Mouse (Mus musculus) forebrain, embryonic 13.5 days (tissue): ENCODE data around the gene Zbed5. TPM values are rescaled to one million over a fixed set of nuclear protein-coding genes. Genes with fewer than 3 reads are reported as not detected.

ENCODE experiments used
- ATAC-seq: fragments of 200-750 bp; cut with Nextera tagmentation; 2 replicates; pipeline ENCODE4 v1.8.0; 2017
- H3K27ac ChIP-seq: fragments of 300-500 bp; sonication (generic); 2 replicates; pipeline ENCODE4 v1.5.1; 2015; ENCODE audit warnings: inconsistent platforms, mild to moderate bottlenecking, moderate library complexity
- H3K27me3 ChIP-seq: fragments of 300-500 bp; sonication (generic); 2 replicates; pipeline ENCODE4 v1.6.1; 2015; ENCODE audit warnings: mild to moderate bottlenecking, inconsistent platforms
- H3K36me3 ChIP-seq: fragments of 300-500 bp; sonication (generic); 2 replicates; pipeline ENCODE4 v1.6.1; 2015; ENCODE audit warnings: mild to moderate bottlenecking, inconsistent platforms; ENCODE audit not compliant: poor library complexity, severe bottlenecking
- H3K4me1 ChIP-seq: fragments of 300-500 bp; sonication (generic); 2 replicates; pipeline ENCODE4 v1.6.1; 2015; ENCODE audit warnings: inconsistent platforms
- H3K4me2 ChIP-seq: fragments of 300-500 bp; sonication (generic); 2 replicates; pipeline ENCODE4 v1.6.1; 2015; ENCODE audit warnings: inconsistent platforms, mild to moderate bottlenecking, moderate library complexity
- H3K4me3 ChIP-seq: fragments of 300-500 bp; sonication (generic); 2 replicates; pipeline ENCODE4 v1.5.1; 2015; ENCODE audit warnings: mild to moderate bottlenecking, inconsistent platforms
- H3K9ac ChIP-seq: fragments of 300-500 bp; sonication (generic); 2 replicates; pipeline ENCODE4 v1.6.1; 2015; ENCODE audit warnings: mild to moderate bottlenecking, inconsistent platforms
- H3K9me3 ChIP-seq: fragments of 300-500 bp; sonication (generic); replicated peaks from 2 replicates; pipeline ENCODE4 v1.6.1; 2016; ENCODE audit warnings: inconsistent platforms
- WGBS: fragments of 180-500 bp; shearing (Covaris S2); methylation state at CpG from one replicate; pipeline ENCODE4 v1.1.7; 2015; 5-methylcytosine and 5-hydroxymethylcytosine counted together
- polyA plus RNA-seq: library from polyadenylated mRNA; unstranded; fragments of >200 nt; fragmentation: Nextera tagmentation; extraction: Ambion mirVana; gene quantifications from 2 replicates; pipeline ENCODE4 v1.2.1, GENCODE M21; 2015

The Zbed5 gene
- polyA plus RNA-seq, result 9.6 and 10.5 TPM in 2 replicates

GRCm38 (mm10) chr5:129895198-129896088 lies at the start of gene Zbed5:
Gene Zbed5 (plus strand): TSS chr5:129895723.
- peaks cover 8% of the 10 kb centered on the region; the same call in 1 of the 2 replicates for H3K4me1 ChIP-seq
- H3K9me3 ChIP-seq, result no peaks in the 10 kb centered on the region
- no peak within 1 kb of the TSS for H3K27ac ChIP-seq

DNA sequence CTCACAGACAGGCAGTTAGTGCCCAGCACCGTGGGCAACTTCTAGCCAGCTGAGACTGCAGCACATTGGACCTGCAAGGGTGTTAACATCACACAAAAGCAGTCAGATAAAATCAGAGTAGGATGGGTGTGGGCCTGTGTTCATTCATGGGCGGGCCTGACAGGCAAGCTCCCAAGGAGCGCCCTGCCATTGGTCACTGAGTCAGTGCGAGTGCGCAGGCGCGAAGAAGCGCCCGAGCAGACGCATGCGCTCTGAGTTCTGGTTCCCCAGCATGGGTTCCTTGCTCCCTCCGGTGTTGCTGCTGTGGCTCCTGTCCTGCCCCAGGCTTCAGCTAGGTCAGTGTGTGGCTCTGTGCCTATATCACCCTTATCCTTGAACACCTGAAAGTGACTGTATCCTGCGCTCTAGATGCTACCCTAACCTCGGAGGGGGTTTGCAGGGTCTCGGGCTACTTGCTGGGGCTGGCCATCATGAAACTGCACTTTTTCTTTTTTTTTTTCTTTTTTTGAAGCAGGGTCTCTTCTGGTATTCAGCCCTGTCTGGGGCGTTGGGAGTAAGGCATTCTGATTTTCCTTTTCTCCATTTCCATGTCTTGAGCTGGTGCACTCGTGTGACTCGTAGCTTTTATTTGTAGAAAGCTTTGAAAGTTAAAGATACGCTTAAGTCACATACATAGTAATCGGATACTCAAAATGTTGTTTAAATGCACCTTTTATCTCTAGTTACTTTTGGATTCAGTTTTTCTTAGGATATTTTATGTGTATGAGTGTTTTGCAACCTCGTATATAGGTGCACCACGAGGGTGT lies 48.6 kb upstream of the Zbed5 start, which contains the start of gene Sumf2:
Sumf2 (plus strand) TSS at position 235 of the 806 bp plus-strand sequence.
- Histone ChIP-seq H3K4me2 (peak within 1 kb of the TSS; percentile 71), H3K36me3 (peaks cover 30% of the 10 kb centered on the region), H3K4me1 (peaks cover 15% of the 10 kb centered on the region), H3K27me3 (no peaks in the 10 kb centered on the region), H3K4me3 (peak within 1 kb of the TSS; percentile 73), H3K27ac (peak within 1 kb of the TSS; percentile 79), H3K9ac (peak within 1 kb of the TSS; percentile 81), H3K9me3 (no peaks in the 10 kb centered on the region)
- 16% methylated on average over 22 of the region's 22 CpGs for WGBS
- peak; percentile 98 for ATAC-seq

More at GRCm38 (mm10) chr5:129895198-129896088, at the start of gene Zbed5:
- H3K9ac ChIP-seq, result peak within 1 kb of the TSS; percentile 71
- H3K4me2 ChIP-seq, result peak within 1 kb of the TSS; percentile 77
- 0 out of 2 replicates have a peak, but pooled peaks cover 4% of the 10 kb centered on the region for H3K27me3 ChIP-seq
- H3K4me3 ChIP-seq, result peak within 1 kb of the TSS; percentile 57
- no peaks in the 10 kb centered on the region for H3K36me3 ChIP-seq
- 3% methylated on average over 44 of the region's 44 CpGs for WGBS
- peak; percentile 100 for ATAC-seq

GRCm38 (mm10) chr5:129847558-129847820 lies 48.0 kb upstream of the Zbed5 start:
- Histone ChIP-seq H3K36me3 (peaks cover 30% of the 10 kb centered on the region), H3K27me3 (no peaks in the 10 kb centered on the region), H3K9me3 (no peaks in the 10 kb centered on the region), H3K9ac (peak overlapping the region; percentile 81), H3K4me2 (peak overlapping the region; percentile 71), H3K4me3 (peak overlapping the region; percentile 73), H3K27ac (no peak overlapping the region), H3K4me1 (peaks cover 15% of the 10 kb centered on the region)
- 66% methylated on average over 8 of the region's 8 CpGs for WGBS
- ATAC-seq, result no peak

DNA sequence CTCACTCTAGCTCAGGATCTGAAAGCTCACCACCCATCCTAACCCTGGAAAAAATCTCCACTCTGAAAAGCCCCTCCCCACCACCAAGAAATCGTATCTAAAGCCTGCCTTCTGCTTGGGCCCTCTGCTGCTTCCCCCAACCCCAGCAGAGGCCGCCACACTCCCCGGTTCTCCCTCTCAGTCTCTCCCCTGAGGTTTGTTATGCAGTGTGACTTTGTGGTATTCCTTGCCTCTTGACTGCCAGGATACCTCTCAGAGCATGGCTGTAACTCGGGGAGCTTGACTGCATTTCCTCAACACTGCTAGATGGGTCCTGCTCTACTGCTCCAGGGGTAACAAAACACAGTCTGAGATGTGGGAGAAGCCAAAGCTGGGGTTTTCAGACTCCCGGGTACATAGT lies 40.4 kb upstream of the Zbed5 start:
- ATAC-seq, result no peak
- peaks cover 58% of the 10 kb centered on the region for H3K36me3 ChIP-seq
- no peak overlapping the region for H3K4me3 ChIP-seq
- no peaks in the 10 kb centered on the region for H3K27me3 ChIP-seq
- no peak overlapping the region for H3K9ac ChIP-seq
- H3K9me3 ChIP-seq, result no peaks in the 10 kb centered on the region
- no peak overlapping the region for H3K27ac ChIP-seq
- no peak overlapping the region for H3K4me2 ChIP-seq
- H3K4me1 ChIP-seq, result no peaks in the 10 kb centered on the region
- 52% methylated on average over 5 of the region's 5 CpGs for WGBS

- WGBS, result 87% methylated on average over 5 of the region's 5 CpGs
These were observed 39.1 kb upstream of the Zbed5 start for GRCm38 (mm10) chr5:129856414-129856813.

GRCm38 (mm10) chr5:129862325-129862724 lies 33.2 kb upstream of the Zbed5 start:
- H3K4me1 ChIP-seq, result no peaks in the 10 kb centered on the region
- H3K36me3 ChIP-seq, result peaks cover 47% of the 10 kb centered on the region
- no peak overlapping the region for H3K9ac ChIP-seq
- H3K9me3 ChIP-seq, result no peaks in the 10 kb centered on the region
- no peak for ATAC-seq
- no peak overlapping the region for H3K4me3 ChIP-seq
- no peak overlapping the region for H3K4me2 ChIP-seq
- no peak overlapping the region for H3K27ac ChIP-seq
- no peaks in the 10 kb centered on the region for H3K27me3 ChIP-seq
- WGBS, result 94% methylated on average over 6 of the region's 6 CpGs

More at GRCm38 (mm10) chr5:129856414-129856813, 39.1 kb upstream of the Zbed5 start:
- Histone ChIP-seq H3K9ac (no peak overlapping the region), H3K9me3 (no peaks in the 10 kb centered on the region), H3K27ac (no peak overlapping the region), H3K27me3 (no peaks in the 10 kb centered on the region), H3K4me3 (no peak overlapping the region), H3K4me1 (no peaks in the 10 kb centered on the region), H3K36me3 (peaks cover 67% of the 10 kb centered on the region), H3K4me2 (no peak overlapping the region)
- no peak for ATAC-seq

- no peak overlapping the region for H3K27ac ChIP-seq
- no peaks in the 10 kb centered on the region for H3K9me3 ChIP-seq
- peaks cover 32% of the 10 kb centered on the region for H3K36me3 ChIP-seq
- H3K4me1 ChIP-seq, result no peaks in the 10 kb centered on the region
- H3K4me2 ChIP-seq, result no peak overlapping the region
- peak overlapping the region; percentile 6; the same call in 1 of the 2 replicates for H3K9ac ChIP-seq
- WGBS, result 14% methylated on average over 18 of the region's 18 CpGs
- H3K27me3 ChIP-seq, result no peaks in the 10 kb centered on the region
- no peak for ATAC-seq
- H3K4me3 ChIP-seq, result no peak overlapping the region
These were observed 31.1 kb upstream of the Zbed5 start for GRCm38 (mm10) chr5:129864467-129864866.

- Histone ChIP-seq H3K9me3 (no peaks in the 10 kb centered on the region), H3K27ac (no peak overlapping the region), H3K9ac (no peak overlapping the region), H3K4me1 (no peaks in the 10 kb centered on the region), H3K36me3 (peaks cover 18% of the 10 kb centered on the region), H3K4me3 (no peak overlapping the region), H3K27me3 (no peaks in the 10 kb centered on the region), H3K4me2 (no peak overlapping the region)
- no peak for ATAC-seq
- 90% methylated on average over 12 of the region's 12 CpGs for WGBS
These were observed 29.7 kb upstream of the Zbed5 start for GRCm38 (mm10) chr5:129865841-129866240.

DNA sequence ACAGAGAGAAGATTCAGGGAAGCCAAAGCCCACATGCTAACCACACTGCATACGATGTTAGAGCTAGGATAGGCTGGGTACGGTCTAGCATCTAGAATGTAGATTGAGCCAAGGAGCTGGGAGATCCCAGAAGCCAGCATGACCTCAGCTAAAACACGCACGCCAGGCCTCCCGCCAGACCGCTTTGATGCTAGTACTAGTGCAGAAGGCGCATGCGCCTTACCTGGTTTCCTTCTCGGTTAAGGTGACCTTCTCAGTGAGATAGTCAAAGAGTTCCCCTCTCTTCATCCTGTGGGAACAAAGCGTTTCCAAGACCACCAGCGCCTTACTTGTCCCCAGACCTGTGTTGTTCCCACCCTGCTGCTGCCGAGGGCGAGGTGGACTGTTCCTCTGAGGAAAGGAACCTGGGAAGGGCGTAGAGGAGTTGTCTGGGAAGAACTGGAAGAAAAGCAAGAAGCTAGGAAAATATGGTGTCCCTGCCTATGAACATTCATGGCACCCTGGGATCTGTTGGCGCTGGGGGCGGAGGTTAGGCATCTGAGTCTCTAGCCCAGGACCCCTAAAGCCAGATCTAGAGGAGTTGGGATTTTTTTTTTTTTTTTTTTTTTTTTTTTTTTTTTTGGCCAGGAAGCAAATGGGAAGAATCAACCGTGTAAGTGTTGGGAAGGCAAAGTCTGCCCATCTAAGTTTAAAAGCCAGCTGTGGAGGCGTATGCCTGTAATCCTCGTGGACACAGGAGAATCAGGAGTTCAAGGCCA lies 26.1 kb upstream of the Zbed5 start:
- no peak for ATAC-seq
- H3K4me3 ChIP-seq, result no peak overlapping the region
- H3K27ac ChIP-seq, result no peak overlapping the region
- no peaks in the 10 kb centered on the region for H3K27me3 ChIP-seq
- no peaks in the 10 kb centered on the region for H3K4me1 ChIP-seq
- no peak overlapping the region for H3K9ac ChIP-seq
- H3K4me2 ChIP-seq, result no peak overlapping the region
- H3K36me3 ChIP-seq, result no peaks in the 10 kb centered on the region
- H3K9me3 ChIP-seq, result no peaks in the 10 kb centered on the region
- WGBS, result 92% methylated on average over 19 of the region's 19 CpGs

DNA sequence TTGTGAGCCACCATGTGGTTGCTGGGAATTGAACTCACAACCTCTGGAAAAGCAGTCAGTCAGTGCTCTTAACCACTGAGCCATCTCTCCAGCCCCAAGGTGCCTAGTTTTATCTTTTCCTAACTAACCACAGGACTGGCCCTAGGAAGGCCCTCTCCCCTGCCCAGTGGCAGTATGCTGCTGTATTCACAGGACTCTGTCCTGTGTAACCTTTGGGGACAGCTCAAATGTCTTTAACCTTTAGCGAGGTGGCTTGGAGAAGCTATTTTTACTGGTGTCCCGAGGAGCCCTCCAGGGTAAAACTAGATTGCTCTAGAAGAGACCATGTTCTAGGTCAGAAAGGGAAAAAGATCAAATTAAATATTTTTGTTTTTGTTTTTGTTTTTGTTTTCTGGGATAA lies 24.3 kb upstream of the Zbed5 start:
- no peak for ATAC-seq
- no peaks in the 10 kb centered on the region for H3K27me3 ChIP-seq
- no peak overlapping the region for H3K4me2 ChIP-seq
- no peaks in the 10 kb centered on the region for H3K36me3 ChIP-seq
- no peak overlapping the region for H3K27ac ChIP-seq
- no peaks in the 10 kb centered on the region for H3K9me3 ChIP-seq
- WGBS, result 85% methylated on average over 2 of the region's 2 CpGs
- H3K4me3 ChIP-seq, result no peak overlapping the region
- no peak overlapping the region for H3K9ac ChIP-seq
- no peaks in the 10 kb centered on the region for H3K4me1 ChIP-seq

DNA sequence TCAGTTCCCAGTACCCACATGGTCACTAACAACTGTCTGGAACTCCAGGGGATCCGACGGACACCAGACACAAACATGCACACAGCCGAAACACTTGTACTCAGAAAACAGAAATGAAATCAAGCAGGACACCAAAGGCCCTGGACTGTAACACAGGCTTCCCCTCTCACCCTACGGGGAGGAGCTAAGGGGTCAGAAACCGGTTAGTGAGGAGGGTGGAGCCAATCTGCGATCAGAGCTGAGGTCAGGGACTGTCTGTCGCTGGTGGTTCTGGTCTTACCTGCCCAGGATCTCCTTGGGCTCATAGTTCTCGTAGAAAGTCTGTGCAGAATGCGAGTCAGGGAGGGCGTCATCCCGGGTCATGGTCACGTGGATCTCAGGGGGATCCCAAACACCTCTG lies 21.6 kb upstream of the Zbed5 start:
- H3K27me3 ChIP-seq, result no peaks in the 10 kb centered on the region
- no peak overlapping the region for H3K4me3 ChIP-seq
- ATAC-seq, result no peak
- no peaks in the 10 kb centered on the region for H3K4me1 ChIP-seq
- H3K27ac ChIP-seq, result no peak overlapping the region
- peaks cover 6% of the 10 kb centered on the region; the same call in 1 of the 2 replicates for H3K36me3 ChIP-seq
- H3K4me2 ChIP-seq, result no peak overlapping the region
- H3K9ac ChIP-seq, result no peak overlapping the region
- 84% methylated on average over 12 of the region's 12 CpGs for WGBS
- no peaks in the 10 kb centered on the region; the same call in 1 of the 2 replicates for H3K9me3 ChIP-seq
